Mouse (Mus musculus) CH12.LX (cell line): ENCODE data around the gene Rcan1.
A peak's percentile ranks its signal among the peaks of the same experiment; 100 is the strongest.

Experiments
- CTCF ChIP-seq, 2 experiments: IDR thresholded peaks in 1 of 2; conservative IDR thresholded peaks in 1 of 2; 2 replicates each; pipeline ENCODE4 v1.5.1; 2011 to 2012; ENCODE audit warnings: low read depth in 2 of 2, low read length in 2 of 2, improper control_type of control experiment in 1 of 2, inconsistent platforms in 1 of 2, mild to moderate bottlenecking in 1 of 2, moderate library complexity in 1 of 2
- EP300 ChIP-seq: IDR thresholded peaks from 2 replicates; pipeline ENCODE4 v1.6.1; 2011; ENCODE audit warnings: low read length, improper control_type of control experiment
- MAFK ChIP-seq: IDR thresholded peaks from 2 replicates; pipeline ENCODE4 v1.6.1; 2011; ENCODE audit warnings: low read length, improper control_type of control experiment; ENCODE audit not compliant: insufficient replicate concordance
- MXI1 ChIP-seq: IDR thresholded peaks from 2 replicates; pipeline ENCODE4 v1.6.1; 2011; ENCODE audit warnings: mild to moderate bottlenecking, low read depth, low read length, improper control_type of control experiment
- POLR2A ChIP-seq: IDR thresholded peaks from 2 replicates; pipeline ENCODE4 v1.6.1; 2011; ENCODE audit warnings: low read depth, mild to moderate bottlenecking, improper control_type of control experiment, low read length
- USF2 ChIP-seq: conservative IDR thresholded peaks from 2 replicates; pipeline ENCODE4 v1.6.1; 2011; ENCODE audit warnings: low read depth, low read length, improper control_type of control experiment
- ZC3H11A ChIP-seq: IDR thresholded peaks from 2 replicates; pipeline ENCODE4 v1.6.1; 2012; ENCODE audit warnings: low read depth, mild to moderate bottlenecking, inconsistent platforms, low read length, improper control_type of control experiment

DNA sequence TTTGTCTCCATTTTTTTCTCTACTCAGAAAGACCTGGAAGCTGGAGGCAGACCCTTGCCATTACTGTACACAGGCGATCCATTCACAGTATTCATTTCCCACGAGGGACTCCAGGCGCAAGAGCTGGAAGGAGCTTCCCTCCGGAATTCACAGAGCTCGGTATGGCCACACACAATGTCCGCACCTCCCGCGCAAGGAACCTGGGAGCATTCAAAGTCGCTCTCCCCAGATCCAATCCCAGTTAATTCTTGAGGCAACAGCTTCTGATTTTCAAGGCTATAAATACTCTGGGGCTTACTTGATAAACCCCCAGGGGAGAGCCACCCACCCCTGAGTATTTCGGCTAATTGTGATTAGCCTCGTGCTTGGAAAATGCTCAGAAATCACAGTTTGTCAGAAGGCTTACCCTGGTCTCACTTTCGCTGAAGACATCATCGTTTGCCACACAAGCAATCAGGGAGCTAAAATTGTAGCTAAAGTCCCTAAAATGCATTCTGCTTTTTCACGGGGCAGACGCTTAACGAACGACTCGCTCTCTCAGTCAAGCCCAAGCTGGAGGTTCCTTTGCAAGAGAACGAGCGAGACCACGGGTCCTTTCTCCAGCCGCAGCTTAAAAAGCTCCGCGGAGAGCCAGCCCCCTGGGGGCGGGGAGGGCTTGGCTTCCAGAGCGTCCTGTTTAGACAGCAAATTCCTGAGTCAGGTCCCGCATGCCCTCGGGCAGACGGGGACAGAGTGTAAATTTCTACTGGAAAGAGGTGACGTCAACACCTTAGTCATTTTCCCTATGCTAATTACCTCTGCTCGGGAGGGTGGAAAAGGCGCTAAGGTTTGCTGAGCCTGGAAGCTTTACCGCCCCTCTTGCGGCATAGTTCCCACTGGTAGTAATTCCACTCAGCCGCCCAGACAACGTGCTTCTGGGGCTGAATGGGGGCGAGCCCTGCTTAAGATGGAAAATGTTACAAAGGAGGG is 70.9 kb downstream of the Rcan1 start:
- TF ChIP-seq MXI1 (peak; percentile 21), EP300 (peak; percentile 52; the same call in 1 of the 2 replicates), USF2 (no peak), CTCF (conservative IDR thresholded peaks at IDR 0.05 in 1 of 2, IDR thresholded peaks at IDR 0.05 in 1 of 2; ENCODE audit: low read depth in 2 of 2, low read length in 2 of 2) (no peak), POLR2A (peak; percentile 38; the same call in 1 of the 2 replicates), ZC3H11A (no peak), MAFK (peak; percentile 37; the same call in 1 of the 2 replicates)
